Mouse (Mus musculus) intestine, embryonic 15.5 days (tissue): Measurements from ENCODE around the gene Psg28. TPM values are rescaled to one million over a fixed set of nuclear protein-coding genes. Genes with fewer than 3 reads are reported as not detected.
"Not testable (repeated sequence)": the region's sequence is repeated elsewhere in the genome, so short reads cannot be mapped to it uniquely, and the experiment has no call there.

Experiments
- ATAC-seq: fragments of 200-750 bp; cut with Nextera tagmentation; 2 replicates; pipeline ENCODE4 v1.8.0; 2017; ENCODE audit warnings: moderate TSS enrichment, moderate library complexity
- H3K27ac ChIP-seq: fragments of 300-500 bp; sonication (generic); 2 replicates; pipeline ENCODE4 v1.5.1; 2015; ENCODE audit warnings: mild to moderate bottlenecking, inconsistent platforms
- H3K27me3 ChIP-seq: fragments of 300-500 bp; sonication (generic); replicated peaks from 2 replicates; pipeline ENCODE4 v1.6.1; 2015; ENCODE audit warnings: inconsistent platforms
- H3K36me3 ChIP-seq: fragments of 300-500 bp; sonication (generic); 2 replicates; pipeline ENCODE4 v1.6.1; 2015; ENCODE audit warnings: inconsistent platforms
- H3K4me1 ChIP-seq: fragments of 300-500 bp; sonication (generic); replicated peaks from 2 replicates; pipeline ENCODE4 v1.6.1; 2015; ENCODE audit warnings: inconsistent platforms
- H3K4me2 ChIP-seq: fragments of 300-500 bp; sonication (generic); replicated peaks from 2 replicates; pipeline ENCODE4 v1.6.1; 2015; ENCODE audit warnings: mild to moderate bottlenecking, inconsistent platforms
- H3K4me3 ChIP-seq: fragments of 300-500 bp; sonication (generic); replicated peaks from 2 replicates; pipeline ENCODE4 v1.5.1; 2015; ENCODE audit warnings: inconsistent platforms
- H3K9ac ChIP-seq: fragments of 300-500 bp; sonication (generic); 2 replicates; pipeline ENCODE4 v1.6.1; 2015; ENCODE audit warnings: inconsistent platforms
- H3K9me3 ChIP-seq: fragments of 300-500 bp; sonication (generic); 2 replicates; pipeline ENCODE4 v1.6.1; 2016; ENCODE audit warnings: inconsistent platforms
- WGBS: fragments of 180-500 bp; shearing (Covaris S2); methylation state at CpG from one replicate; pipeline ENCODE4 v1.1.7; 2015; 5-methylcytosine and 5-hydroxymethylcytosine counted together
- polyA plus RNA-seq: library from polyadenylated mRNA; unstranded; fragments of >200 nt; fragmentation: Nextera tagmentation; extraction: Ambion mirVana; gene quantifications from 2 replicates; pipeline ENCODE4 v1.2.1, GENCODE M21; 2015

Psg28 gene
- polyA plus RNA-seq: not detected in 2 replicates

GRCm38 (mm10) chr7:18431941-18432340 is at the start of gene Psg28:
TSS of gene Psg28 (minus strand) at chr7:18432041.
- ATAC-seq, H3K27me3 ChIP-seq, H3K27ac ChIP-seq, H3K9me3 ChIP-seq, H3K36me3 ChIP-seq, H3K4me3 ChIP-seq, H3K9ac ChIP-seq, H3K4me2 ChIP-seq, H3K4me1 ChIP-seq: not testable (repeated sequence)
- 81% methylated on average over 2 of the region's 2 CpGs for WGBS

GRCm38 (mm10) chr7:18403407-18403806 is 28.4 kb downstream of the Psg28 start:
- Histone ChIP-seq H3K4me2 (no peak overlapping the region), H3K9ac (no peak overlapping the region), H3K4me3 (no peak overlapping the region), H3K4me1 (no peaks in the 10 kb centered on the region), H3K36me3 (no peaks in the 10 kb centered on the region), H3K9me3 (0 out of 2 replicates have a peak, but pooled peaks cover 6% of the 10 kb centered on the region), H3K27me3 (no peaks in the 10 kb centered on the region), H3K27ac (no peak overlapping the region)
- WGBS: 41% methylated on average over 10 of the region's 11 CpGs
- ATAC-seq: no peak

- Histone ChIP-seq H3K27me3 (no peaks in the 10 kb centered on the region), H3K4me3 (no peak overlapping the region), H3K27ac (no peak overlapping the region), H3K9me3 (0 out of 2 replicates have a peak, but pooled peaks cover 6% of the 10 kb centered on the region), H3K9ac (no peak overlapping the region), H3K4me1 (no peaks in the 10 kb centered on the region), H3K4me2 (no peak overlapping the region), H3K36me3 (no peaks in the 10 kb centered on the region)
- WGBS: 29% methylated on average over 34 of the region's 35 CpGs
- ATAC-seq: peak; percentile 49; the same call in 1 of the 2 replicates
Observed at GRCm38 (mm10) chr7:18402527-18403237, 29.2 kb downstream of the Psg28 start.

- H3K4me2 ChIP-seq, H3K27me3 ChIP-seq, H3K27ac ChIP-seq, H3K4me3 ChIP-seq, H3K4me1 ChIP-seq, H3K9ac ChIP-seq, H3K9me3 ChIP-seq, H3K36me3 ChIP-seq: not testable (repeated sequence)
- 65% methylated on average over 4 of the region's 4 CpGs for WGBS
- ATAC-seq: peak; percentile 53; the same call in 1 of the 2 replicates
Observed at GRCm38 (mm10) chr7:18391483-18391882, 40.4 kb downstream of the Psg28 start.

- no peaks in the 10 kb centered on the region for H3K36me3 ChIP-seq
- H3K4me3 ChIP-seq: no peak overlapping the region
- H3K27ac ChIP-seq: no peak overlapping the region
- 50% methylated on average over 2 of the region's 2 CpGs for WGBS
- no peaks in the 10 kb centered on the region for H3K27me3 ChIP-seq
- no peak overlapping the region for H3K4me2 ChIP-seq
- no peaks in the 10 kb centered on the region for H3K4me1 ChIP-seq
- H3K9ac ChIP-seq: no peak overlapping the region
- ATAC-seq: no peak
- H3K9me3 ChIP-seq: peaks cover 5% of the 10 kb centered on the region; the same call in 1 of the 2 replicates
Observed at GRCm38 (mm10) chr7:18378295-18378694, 53.5 kb downstream of the Psg28 start.

Other genes starting within 250 kb of the Psg28 start
- gene Mill1, start 186.7 kb downstream of the Psg28 start, polyA plus RNA-seq: not detected in 2 replicates
- not detected in 2 replicates for gene Psg18, start 77.0 kb downstream of the Psg28 start, polyA plus RNA-seq
- not detected in 2 replicates for gene Psg26, start 52.1 kb upstream of the Psg28 start, polyA plus RNA-seq
- gene Psg25, start 100.2 kb upstream of the Psg28 start, polyA plus RNA-seq: not detected in 2 replicates
- not detected in 2 replicates for gene Psg27, start 135.3 kb upstream of the Psg28 start, polyA plus RNA-seq
- not detected in 2 replicates for gene Psg23, start 184.5 kb upstream of the Psg28 start, polyA plus RNA-seq
- not detected in 2 replicates for gene Psg21, start 224.7 kb upstream of the Psg28 start, polyA plus RNA-seq